Mouse (Mus musculus) hindbrain, embryonic 10.5 days (tissue): ENCODE data around the gene Fzd1. TPM values are rescaled to one million over a fixed set of nuclear protein-coding genes. Genes with fewer than 3 reads are reported as not detected.

Source experiments
- DNase-seq: peaks from one replicate; pipeline ENCODE4 v3.0.0-alpha.2; 2017; ENCODE audit warnings: low spot score
- H3K27ac ChIP-seq: fragments of 300-500 bp; sonication (generic); 2 replicates; pipeline ENCODE4 v1.5.1; 2016; ENCODE audit warnings: mild to moderate bottlenecking, moderate library complexity
- H3K27me3 ChIP-seq: fragments of 300-500 bp; sonication (generic); 2 replicates; pipeline ENCODE4 v1.6.1; 2016; ENCODE audit warnings: mild to moderate bottlenecking; ENCODE audit not compliant: poor library complexity, insufficient read depth, severe bottlenecking
- H3K36me3 ChIP-seq: fragments of 300-500 bp; sonication (generic); 2 replicates; pipeline ENCODE4 v1.6.1; 2016; ENCODE audit warnings: mild to moderate bottlenecking, moderate library complexity
- H3K4me1 ChIP-seq: fragments of 300-500 bp; sonication (generic); replicated peaks from 2 replicates; pipeline ENCODE4 v1.6.1; 2016; ENCODE audit warnings: mild to moderate bottlenecking
- H3K4me3 ChIP-seq: fragments of 300-500 bp; sonication (generic); 2 replicates; pipeline ENCODE4 v1.5.1; 2016; ENCODE audit warnings: mild to moderate bottlenecking, moderate library complexity
- H3K9me3 ChIP-seq: fragments of 300-500 bp; sonication (generic); 2 replicates; pipeline ENCODE4 v1.6.1; 2016; ENCODE audit warnings: mild to moderate bottlenecking, moderate library complexity
- WGBS: fragments of 180-500 bp; shearing (Covaris S2); methylation state at CpG from one replicate; pipeline ENCODE4 v1.1.7; 2016; 5-methylcytosine and 5-hydroxymethylcytosine counted together
- polyA plus RNA-seq: library from polyadenylated mRNA; unstranded; fragments of >200 nt; fragmentation: Nextera tagmentation; extraction: Ambion mirVana; gene quantifications from 2 replicates; pipeline ENCODE4 v1.2.1, GENCODE M21; 2016

Gene Fzd1
- polyA plus RNA-seq, 1 experiment from 2014 or later, result 12.6 TPM

- Histone ChIP-seq H3K4me1 (peaks cover 22% of the 10 kb centered on the region), H3K36me3 (no peaks in the 10 kb centered on the region), H3K4me3 (no peak overlapping the region), H3K27me3 (peaks cover 15% of the 10 kb centered on the region), H3K27ac (no peak overlapping the region), H3K9me3 (no peaks in the 10 kb centered on the region)
- 69% methylated on average over 4 of the region's 4 CpGs for WGBS
- no peak for DNase-seq
Measured at GRCm38 (mm10) chr5:4733239-4733638, 24.6 kb downstream of the Fzd1 start.

- H3K27me3 ChIP-seq, result peaks cover 15% of the 10 kb centered on the region
- H3K9me3 ChIP-seq, result no peaks in the 10 kb centered on the region
- no peak overlapping the region for H3K4me3 ChIP-seq
- H3K27ac ChIP-seq, result no peak overlapping the region
- no peak for DNase-seq
- WGBS, result 57% methylated on average over 10 of the region's 10 CpGs
- H3K4me1 ChIP-seq, result peaks cover 22% of the 10 kb centered on the region
- H3K36me3 ChIP-seq, result no peaks in the 10 kb centered on the region
Measured at GRCm38 (mm10) chr5:4732241-4733229, 25.3 kb downstream of the Fzd1 start.

GRCm38 (mm10) chr5:4731743-4732215, 26.1 kb downstream of the Fzd1 start:
- Histone ChIP-seq H3K4me3 (no peak overlapping the region), H3K36me3 (no peaks in the 10 kb centered on the region), H3K4me1 (peaks cover 22% of the 10 kb centered on the region), H3K9me3 (no peaks in the 10 kb centered on the region), H3K27me3 (peaks cover 15% of the 10 kb centered on the region), H3K27ac (no peak overlapping the region)
- WGBS, result 48% methylated on average over 5 of the region's 5 CpGs
- DNase-seq, result peak; percentile 6

- no peak overlapping the region for H3K27ac ChIP-seq
- H3K27me3 ChIP-seq, result peaks cover 15% of the 10 kb centered on the region
- peaks cover 22% of the 10 kb centered on the region for H3K4me1 ChIP-seq
- 93% methylated on average over 3 of the region's 3 CpGs for WGBS
- H3K4me3 ChIP-seq, result no peak overlapping the region
- DNase-seq, result no peak
- no peaks in the 10 kb centered on the region for H3K36me3 ChIP-seq
- no peaks in the 10 kb centered on the region for H3K9me3 ChIP-seq
Measured at GRCm38 (mm10) chr5:4731064-4731463, 26.8 kb downstream of the Fzd1 start.
